40 mouse cellular contexts compared by ENCODE assay signal in genomic region chr7:81904926-81905325, GRCm38 (mm10). TPM values are rescaled to one million over a fixed set of nuclear protein-coding genes. Genes with fewer than 3 reads are reported as not detected.
"Had no signal": no experiment of that assay in that cellular context is flagged by ENCODE, and none has a peak within 500 bp of the region (broad histone marks: within the 10 kb centered on the region; RNA-seq: fewer than 3 reads in every experiment).

No protein-coding gene starts in this region.

- H3K36me3 ChIP-seq: embryonic facial prominence, embryonic 13.5 days; embryonic facial prominence, embryonic 15.5 days had no signal

- ATAC-seq: forebrain, embryonic 13.5 days; forebrain, embryonic 14.5 days; forebrain, embryonic 15.5 days; forebrain, embryonic 16.5 days; forebrain, postnatal 0 days had no signal

- H3K4me1 ChIP-seq: embryonic facial prominence, embryonic 10.5 days; embryonic facial prominence, embryonic 12.5 days; embryonic facial prominence, embryonic 13.5 days; embryonic facial prominence, embryonic 15.5 days; forebrain, embryonic 10.5 days; forebrain, embryonic 12.5 days; forebrain, embryonic 15.5 days had no signal

- H3K27ac ChIP-seq: embryonic facial prominence, embryonic 10.5 days; embryonic facial prominence, embryonic 12.5 days; embryonic facial prominence, embryonic 13.5 days; embryonic facial prominence, embryonic 15.5 days; forebrain, embryonic 10.5 days; forebrain, embryonic 12.5 days; forebrain, embryonic 13.5 days; forebrain, embryonic 15.5 days; gastrocnemius, adult 2 months; heart, adult 2 months had no signal

- DNase-seq: cerebellum, adult 8-10 months; cerebellum, adult 9-10 months; cerebellum, adult 9-11 months; cerebellum, postnatal 10 days; cerebellum, postnatal 14 days; cerebellum, postnatal 25 days; cerebellum, postnatal 36 days; embryo, embryonic 11 days; forebrain, postnatal 0 days; gastrocnemius, adult 2 months; gastrocnemius, postnatal 10 days; gastrocnemius, postnatal 14 days; gastrocnemius, postnatal 25 days; gastrocnemius, postnatal 36 days; heart, adult 11 months; heart, adult 18-20 months; heart, adult 2 months had no signal

- H3K27me3 ChIP-seq: embryonic facial prominence, embryonic 12.5 days; embryonic facial prominence, embryonic 13.5 days; embryonic facial prominence, embryonic 15.5 days; forebrain, embryonic 12.5 days; forebrain, embryonic 13.5 days; forebrain, embryonic 15.5 days had no signal

- H3K4me3 ChIP-seq: embryonic facial prominence, embryonic 10.5 days; embryonic facial prominence, embryonic 12.5 days; embryonic facial prominence, embryonic 13.5 days; embryonic facial prominence, embryonic 15.5 days; erythroblast, embryonic 14.5 days; forebrain, embryonic 10.5 days; forebrain, embryonic 12.5 days; forebrain, embryonic 13.5 days; forebrain, embryonic 15.5 days; gastrocnemius, adult 2 months; heart, adult 2 months had no signal

RNA-seq across cellular contexts. Expression of gene Hdgfl3, which starts 29.3 kb away (rescaled TPM):
- polyA plus RNA-seq: erythroblast, embryonic 14.5 days had no signal

RNA-seq across cellular contexts. Expression of gene Gm10160, which starts 49.3 kb away (rescaled TPM):
- total RNA-seq: common myeloid progenitor, adult 5-6 weeks; forebrain, postnatal 0 days; gastrocnemius, adult 18-20 months; gastrocnemius, adult 2 months; gastrocnemius, adult 8-10 months; gastrocnemius, postnatal 10 days; gastrocnemius, postnatal 14 days; gastrocnemius, postnatal 25 days; gastrocnemius, postnatal 36 days; gastrocnemius, postnatal 4 days; granulocyte monocyte progenitor cell, adult 5-6 weeks; heart, adult 18-20 months; heart, adult 2 months; heart, adult 8-10 months had no signal
- polyA plus RNA-seq: cortical plate, adult 2 months; embryonic facial prominence, embryonic 10.5 days; embryonic facial prominence, embryonic 11.5 days; embryonic facial prominence, embryonic 12.5 days; embryonic facial prominence, embryonic 13.5 days; embryonic facial prominence, embryonic 14.5 days; embryonic facial prominence, embryonic 15.5 days; erythroblast, embryonic 14.5 days; forebrain, embryonic 10.5 days; forebrain, embryonic 11.5 days; forebrain, embryonic 12.5 days; forebrain, embryonic 13.5 days; forebrain, embryonic 14.5 days; forebrain, embryonic 15.5 days; forebrain, embryonic 16.5 days; forebrain, postnatal 0 days; frontal cortex, adult 2 months; gonadal fat pad, adult 2 months; heart, adult 2 months had no signal
